Mouse (Mus musculus): ENCODE measurements around the gene D2hgdh.
"Not testable (repeated sequence)": the region's sequence is repeated elsewhere in the genome, so short reads cannot be mapped to it uniquely, and the experiment has no call there.

D2hgdh gene

GRCm38 (mm10) chr1:93832754-93833360 lies 8.1 kb downstream of the D2hgdh start:
- not testable (repeated sequence) for DNase-seq

DNA sequence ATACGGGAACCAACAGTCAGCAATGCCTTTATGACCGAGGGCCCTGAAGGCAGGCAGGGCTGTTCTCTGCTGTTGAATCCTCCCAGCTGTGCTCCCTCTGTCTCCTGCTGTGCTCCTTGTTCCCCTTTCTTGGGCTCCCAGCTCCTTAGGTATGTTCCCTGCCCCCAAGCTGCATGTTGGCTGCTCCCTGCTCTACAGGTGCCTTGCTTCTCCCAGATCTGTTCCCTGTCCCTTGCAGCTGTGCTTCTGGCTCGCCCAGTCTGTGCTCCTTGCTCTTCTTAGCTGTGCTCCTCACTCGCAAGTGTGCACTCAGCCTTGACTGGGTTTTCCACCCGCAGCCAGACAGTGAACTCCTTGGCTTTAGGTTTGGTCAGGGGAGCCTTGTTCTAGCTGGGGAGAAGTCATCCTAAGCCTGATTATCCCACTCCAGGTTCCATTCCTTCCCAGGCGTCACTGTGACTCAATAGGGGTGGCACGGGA lies 10.0 kb downstream of the D2hgdh start:
- no peak for DNase-seq

GRCm38 (mm10) chr1:93835211-93835610 lies 10.5 kb downstream of the D2hgdh start:
- DNase-seq: no peak

DNA sequence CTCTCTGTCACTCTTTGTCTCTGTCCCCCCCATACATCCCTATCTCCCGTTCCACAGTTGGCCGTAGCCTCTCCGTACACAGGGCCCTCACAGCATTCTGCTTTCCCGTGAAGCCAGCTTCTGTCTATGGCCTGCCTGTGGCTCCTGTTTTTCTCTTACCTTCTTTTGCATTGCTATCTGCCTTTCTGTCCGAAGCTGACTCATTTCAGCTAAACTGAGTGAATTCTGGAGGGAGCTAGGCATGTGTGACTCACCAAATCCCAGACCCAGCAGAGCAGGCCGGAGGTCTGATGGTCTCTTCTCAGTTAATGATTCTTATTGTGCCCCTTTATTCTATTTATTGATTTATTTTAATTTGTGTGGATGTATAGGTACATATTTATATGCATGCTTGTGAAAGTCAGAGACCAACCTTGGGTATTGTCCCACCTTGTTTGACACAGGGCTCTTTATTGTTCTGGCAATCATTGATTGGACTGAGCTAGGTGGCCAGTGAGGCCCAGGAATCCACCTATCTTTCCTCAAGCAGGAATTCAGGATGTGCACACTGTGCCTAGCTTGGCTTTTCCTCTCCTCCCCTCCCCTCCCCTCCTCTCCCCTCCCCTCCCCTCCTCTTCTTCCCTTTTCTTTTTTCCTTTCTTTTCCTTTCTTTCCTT lies 11.3 kb downstream of the D2hgdh start:
- no peak for DNase-seq

DNA sequence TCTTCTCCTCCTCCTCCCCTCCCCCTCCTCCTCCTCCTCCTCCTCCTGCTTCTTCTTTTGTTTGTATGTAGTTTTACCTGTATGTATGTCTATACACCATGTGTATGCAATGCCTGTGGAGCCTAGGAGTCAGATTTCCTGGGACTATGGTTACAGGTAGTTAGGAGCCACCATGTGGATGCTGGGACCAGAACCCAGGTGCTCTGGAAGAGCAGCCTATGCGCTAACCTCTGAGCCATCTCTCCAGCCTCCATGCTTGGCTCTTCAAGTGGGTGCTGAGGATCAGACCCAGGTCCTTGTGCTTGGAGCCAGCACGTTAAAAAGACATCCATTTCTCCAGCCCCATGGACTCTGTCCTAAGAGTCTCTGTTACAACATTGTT lies 11.8 kb downstream of the D2hgdh start:
- DNase-seq: no peak

GRCm38 (mm10) chr1:93837335-93837734 lies 12.6 kb downstream of the D2hgdh start:
- DNase-seq: no peak

GRCm38 (mm10) chr1:93838569-93838968 lies 13.9 kb downstream of the D2hgdh start:
- not testable (repeated sequence) for DNase-seq

DNA sequence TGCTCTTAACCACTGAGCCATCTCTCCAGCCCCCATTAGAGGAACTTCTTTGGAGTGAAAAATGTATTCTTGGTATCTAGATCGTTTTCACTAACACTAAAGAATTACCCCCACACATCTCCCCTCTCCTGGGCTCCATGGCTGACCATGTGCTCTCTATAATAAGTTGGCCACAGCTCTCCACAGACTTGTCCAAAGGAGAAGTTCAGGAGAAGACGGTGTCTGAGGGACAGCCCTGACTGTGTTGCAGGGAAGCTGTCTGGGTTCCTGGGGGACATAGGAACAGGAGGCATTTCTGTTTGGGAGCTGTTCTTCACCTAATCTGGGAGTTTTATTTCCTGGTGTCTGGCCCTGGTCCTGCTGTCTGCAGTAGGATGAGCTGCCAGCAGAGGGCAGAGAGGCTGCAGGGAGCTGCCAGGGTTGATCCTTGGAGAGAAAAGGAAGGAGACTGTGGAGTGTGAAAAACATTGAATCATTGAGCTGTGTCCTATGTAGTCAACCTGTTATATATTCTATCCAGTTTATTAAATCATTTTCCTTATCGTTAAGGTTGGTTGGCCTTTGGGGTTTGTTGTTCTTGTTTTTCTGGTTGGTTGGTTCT lies 21.2 kb downstream of the D2hgdh start:
- not testable (repeated sequence) for DNase-seq

- not testable (repeated sequence) for DNase-seq
Measured at GRCm38 (mm10) chr1:93855790-93856189, 31.1 kb downstream of the D2hgdh start.

DNA sequence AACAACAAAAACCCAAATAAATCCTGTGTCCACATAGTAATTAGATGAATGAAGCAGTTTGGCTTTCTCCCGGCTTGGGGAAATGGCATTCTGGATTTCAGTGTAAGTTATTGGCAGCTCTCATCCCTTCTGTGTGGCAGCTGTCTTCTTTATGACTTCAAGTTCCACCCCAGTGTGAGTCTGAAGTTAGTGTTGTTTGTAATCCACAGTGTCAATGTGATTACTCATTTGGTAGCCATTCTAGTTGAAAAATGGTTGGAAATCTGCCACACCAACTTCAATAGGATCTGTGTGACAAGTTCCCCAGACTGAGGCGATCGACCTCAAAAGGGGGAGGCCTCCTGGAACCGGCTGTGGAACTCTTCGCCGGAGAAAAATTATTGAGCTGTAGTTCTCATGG lies 32.7 kb downstream of the D2hgdh start:
- peak; percentile 54 to 61 for DNase-seq

- DNase-seq: peak; percentile 70 to 74
Measured at GRCm38 (mm10) chr1:93857991-93858390, 33.3 kb downstream of the D2hgdh start.

GRCm38 (mm10) chr1:93859619-93860018 lies 34.9 kb downstream of the D2hgdh start:
- no peak for DNase-seq

- DNase-seq: not testable (repeated sequence)
Measured at GRCm38 (mm10) chr1:93861048-93861447, 36.3 kb downstream of the D2hgdh start, which contains the start of gene Gal3st2. Gene Gal3st2 (plus strand): TSS chr1:93861306.

DNA sequence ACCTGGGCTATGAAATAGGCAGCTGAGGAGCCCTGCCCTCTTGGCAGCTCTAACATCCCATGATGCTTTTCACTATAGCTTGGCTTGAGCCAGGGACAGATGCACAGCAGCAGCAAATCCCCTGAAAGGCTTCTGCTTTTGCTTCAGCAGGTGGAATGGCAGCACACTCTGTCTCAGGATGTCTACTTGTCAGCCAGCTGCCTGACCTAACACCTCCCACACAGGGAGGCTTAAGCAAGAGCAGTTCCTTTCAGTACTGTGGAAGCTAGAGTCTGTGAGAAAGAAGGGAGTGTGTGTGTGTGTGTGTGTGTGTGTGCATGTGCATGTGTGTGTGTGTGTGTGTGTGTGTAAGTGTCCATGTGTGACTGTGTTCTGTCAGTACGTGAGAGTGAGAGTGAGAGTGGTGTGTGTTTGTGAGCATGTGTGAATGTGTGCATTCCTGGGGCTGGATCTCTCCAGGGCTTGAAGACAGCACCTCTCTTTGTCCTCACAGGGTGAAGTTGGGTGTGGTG lies 46.9 kb downstream of the D2hgdh start:
- not testable (repeated sequence) for DNase-seq

GRCm38 (mm10) chr1:93874405-93874804 lies 49.7 kb downstream of the D2hgdh start:
- not testable (repeated sequence) for DNase-seq

- DNase-seq: not testable (repeated sequence)
Measured at GRCm38 (mm10) chr1:93881778-93882177, 57.1 kb downstream of the D2hgdh start.

GRCm38 (mm10) chr1:93890936-93891335 lies 66.2 kb downstream of the D2hgdh start:
- peak; percentile 9 to 14 for DNase-seq

DNA sequence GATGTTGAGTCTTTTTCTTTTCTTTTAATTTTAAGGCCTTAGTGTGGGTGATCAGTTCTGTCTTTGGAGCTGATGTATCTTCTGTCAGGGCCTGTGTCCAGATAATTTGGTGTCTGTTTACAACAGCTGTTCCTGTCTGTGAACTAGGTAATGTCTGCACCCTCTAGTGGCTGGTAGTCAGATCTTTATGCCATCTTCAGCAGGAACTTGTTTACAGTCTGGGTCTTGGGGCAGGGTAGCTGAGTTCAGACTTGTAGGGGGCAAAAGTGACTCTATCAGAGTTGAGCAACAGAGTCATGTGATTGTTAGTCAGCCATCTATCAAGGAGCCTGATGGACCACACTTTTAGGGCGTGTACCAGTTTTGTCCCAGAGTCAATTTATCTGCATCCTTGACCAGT lies 72.7 kb downstream of the D2hgdh start:
- not testable (repeated sequence) for DNase-seq

DNA sequence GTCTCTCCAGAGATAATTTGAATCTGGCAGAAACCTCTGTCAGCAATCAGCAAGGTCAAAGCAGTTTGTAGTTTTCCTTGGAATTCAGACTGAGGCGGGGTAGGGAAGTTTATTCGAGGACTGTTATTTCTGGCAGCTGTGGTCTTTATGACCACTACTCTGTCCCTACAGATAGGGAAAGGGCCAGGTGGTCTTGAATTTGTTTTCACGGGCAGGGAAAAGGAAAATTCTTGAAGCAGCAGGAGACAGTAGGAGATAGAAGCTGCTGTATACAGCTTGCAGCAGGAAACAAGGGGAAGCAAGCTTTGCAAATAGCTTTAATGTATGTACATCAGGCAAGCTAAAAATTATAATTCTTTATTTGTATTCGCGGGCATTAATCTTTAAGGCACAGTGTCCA lies 76.6 kb downstream of the D2hgdh start:
- not testable (repeated sequence) for DNase-seq
